Mouse (Mus musculus): ENCODE measurements around the gene Olfr1490. TPM values are rescaled to one million over a fixed set of nuclear protein-coding genes. Genes with fewer than 3 reads are reported as not detected.
"Not testable (repeated sequence)": the region's sequence is repeated elsewhere in the genome, so short reads cannot be mapped to it uniquely, and the experiment has no call there.

Olfr1490 gene
- total RNA-seq (2021): not detected
- long read RNA-seq, experiment 1: 0 reads
- long read RNA-seq, experiment 2: 0 reads

DNA sequence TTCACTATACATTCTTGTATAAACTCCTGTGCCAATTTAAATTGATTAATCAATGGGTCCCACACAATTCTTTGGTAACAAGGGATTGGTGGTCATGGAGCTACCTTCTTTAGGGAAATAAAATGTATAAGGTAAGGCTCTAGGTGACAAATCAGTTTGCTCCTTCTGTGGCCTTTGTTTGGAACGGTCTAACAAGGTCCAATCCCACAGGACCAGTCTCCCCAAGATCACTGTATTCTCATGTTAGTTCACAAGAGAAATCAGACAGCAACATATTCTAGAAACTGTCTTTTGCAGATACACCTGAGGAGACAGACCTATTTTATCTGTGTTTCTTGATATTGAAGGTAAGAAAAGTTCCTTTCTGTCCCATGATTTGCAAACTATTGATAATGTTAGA, at the start of gene Olfr1490:
Gene Olfr1490 (plus strand): TSS at position 301 of the 400 bp plus-strand sequence.
- intact Hi-C loops (cut with DNase I): no loop called here
- no peak for DNase-seq

DNA sequence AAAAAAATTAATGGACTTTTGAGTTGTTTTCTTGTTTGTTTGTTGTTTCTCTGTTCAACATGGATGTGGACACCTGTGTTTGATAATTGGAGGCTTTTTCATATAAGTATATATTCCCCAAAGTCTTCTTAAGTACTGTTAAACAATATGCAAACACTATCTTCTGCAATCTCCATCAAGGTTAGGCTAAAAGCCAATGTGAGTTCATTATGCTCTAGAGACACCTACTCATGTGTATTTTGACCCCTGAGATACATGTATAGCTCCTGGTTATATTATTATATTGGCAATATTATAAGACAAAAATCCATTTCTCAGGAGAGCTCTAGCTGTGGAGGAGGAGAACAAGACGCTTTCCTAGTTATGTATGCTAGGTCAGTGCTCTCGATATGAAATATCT, 33.8 kb upstream of the Olfr1490 start, which contains the start of gene Olfr1487:
Gene Olfr1487 (plus strand): TSS at position 301 of the 400 bp plus-strand sequence.
- DNase-seq; intact Hi-C loops (cut with DNase I): not testable (repeated sequence)

- intact Hi-C loops (cut with DNase I): no loop called here
- DNase-seq: no peak
These were observed 19.6 kb upstream of the Olfr1490 start, which contains the start of gene Olfr1489 for GRCm38 (mm10) chr19:13631321-13631720. Gene Olfr1489 (plus strand): TSS chr19:13631621.

- intact Hi-C loops (cut with DNase I): no loop called here
- no peak for DNase-seq
These were observed 46.1 kb downstream of the Olfr1490 start, which contains the start of gene Olfr1491 for GRCm38 (mm10) chr19:13696968-13697367. Gene Olfr1491 (plus strand): TSS chr19:13697268.

Small RNA genes lying within 50 kb of the gene (microRNA-seq; reads per million reads assigned to microRNA genes)
- gene Gm23931: 0 reads per million in 2 experiments

Other genes with a start within 250 kb of the Olfr1490 start
- gene Olfr1469, start 243.2 kb upstream of the Olfr1490 start, total RNA-seq (2021): not detected
- not detected for gene Olfr1471, start 207.7 kb upstream of the Olfr1490 start, total RNA-seq (2021)
- gene Olfr1472, start 195.0 kb upstream of the Olfr1490 start, total RNA-seq (2021): not detected
- not detected for gene Olfr1474, start 181.5 kb upstream of the Olfr1490 start, total RNA-seq (2021)
- not detected for gene Olfr1475, start 170.9 kb upstream of the Olfr1490 start, total RNA-seq (2021)
- gene Olfr1477, start 150.5 kb upstream of the Olfr1490 start, total RNA-seq (2021): not detected
- not detected for gene Olfr1480, start 123.2 kb upstream of the Olfr1490 start, total RNA-seq (2021)
- gene Olfr1484, start 67.6 kb upstream of the Olfr1490 start, total RNA-seq (2021): not detected
- not detected for gene Olfr1487, start 33.7 kb upstream of the Olfr1490 start, total RNA-seq (2021)
- not detected for gene Olfr1489, start 19.5 kb upstream of the Olfr1490 start, total RNA-seq (2021)
- gene Olfr1491, start 46.2 kb downstream of the Olfr1490 start, total RNA-seq (2021): not detected
- gene Olfr1493-ps1, start 72.2 kb downstream of the Olfr1490 start, total RNA-seq (2021): not detected
- gene Olfr1494, start 88.6 kb downstream of the Olfr1490 start, total RNA-seq (2021): not detected
- not detected for gene Olfr1495, start 113.5 kb downstream of the Olfr1490 start, total RNA-seq (2021)
- not detected for gene Olfr1496, start 126.8 kb downstream of the Olfr1490 start, total RNA-seq (2021)
- not detected for gene Olfr1497, start 147.1 kb downstream of the Olfr1490 start, total RNA-seq (2021)
- not detected for gene Olfr1499, start 168.4 kb downstream of the Olfr1490 start, total RNA-seq (2021)
- not detected for gene Olfr1500, start 179.4 kb downstream of the Olfr1490 start, total RNA-seq (2021)
- not detected for gene Olfr1501, start 199.6 kb downstream of the Olfr1490 start, total RNA-seq (2021)
- gene Olfr1502, start 210.7 kb downstream of the Olfr1490 start, total RNA-seq (2021): not detected
- not detected for gene Olfr1504, start 246.8 kb downstream of the Olfr1490 start, total RNA-seq (2021)